Mouse (Mus musculus) MEL-GATA-1-ER (cell line): Measurements from ENCODE around the gene Pqlc3.

Experiments
- DNase-seq: peaks from one replicate; pipeline ENCODE4 v3.0.0-alpha.2; 2012; ENCODE audit warnings: low read depth; ENCODE audit errors: extremely low read depth

Gene Pqlc3

DNA sequence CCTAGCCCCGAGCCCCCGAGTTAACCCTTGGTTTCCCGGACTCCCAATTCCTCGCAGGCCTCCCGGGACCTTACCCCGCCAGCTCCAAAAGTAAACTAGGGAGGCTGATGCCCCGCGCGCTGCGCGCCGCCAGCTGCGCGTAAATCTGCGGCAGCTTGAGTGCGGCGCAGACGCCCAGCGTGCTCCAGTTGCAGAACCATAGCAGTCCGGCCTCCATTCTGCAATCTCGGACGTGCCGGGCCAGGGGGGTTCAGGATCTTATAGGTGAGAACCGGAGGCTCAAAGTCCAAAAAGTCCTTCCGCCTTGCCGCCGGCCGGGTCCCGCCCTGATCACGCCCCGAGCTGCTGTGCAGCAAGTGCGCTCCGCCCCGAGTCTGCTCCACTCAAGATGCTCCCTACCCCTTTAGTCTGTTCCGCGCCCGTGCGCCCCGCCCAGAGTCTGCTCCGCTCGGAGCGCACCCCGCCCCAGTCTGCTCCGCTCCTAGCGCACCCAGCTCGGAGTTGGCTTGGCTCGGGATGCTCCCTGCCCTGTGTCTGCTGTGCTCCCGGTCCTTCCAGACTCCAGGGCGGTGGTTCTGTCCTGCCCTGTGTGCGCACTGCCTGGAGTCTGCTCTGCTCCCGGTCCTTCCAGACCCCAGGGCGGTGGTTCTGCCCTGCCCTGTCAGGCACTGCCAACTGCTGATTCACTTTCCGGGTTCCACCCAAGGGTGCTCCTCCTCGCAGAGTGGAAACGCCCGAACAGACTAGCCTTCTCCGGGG lies at the start of gene Pqlc3:
TSS of gene Pqlc3 (minus strand) at position 670 of the 759 bp plus-strand sequence.
- DNase-seq = peak; percentile 76

DNA sequence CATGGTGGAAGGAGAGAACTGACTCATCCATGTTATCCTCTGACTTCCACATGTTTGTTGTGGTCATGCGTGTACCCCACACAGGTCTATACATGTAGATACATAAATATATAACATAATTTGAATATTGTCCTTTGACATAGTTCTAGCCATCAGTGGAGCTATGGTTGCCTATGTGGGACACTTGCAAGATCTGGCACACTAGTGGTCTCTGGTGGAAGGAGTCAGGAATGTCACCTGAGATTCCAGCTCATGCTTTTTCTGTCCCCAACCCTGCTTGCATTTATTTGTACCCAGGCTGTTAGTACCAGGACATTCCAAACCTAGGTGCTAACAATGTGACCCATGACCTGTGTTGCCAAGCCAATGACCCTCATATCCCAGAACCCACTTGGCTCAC lies 49.6 kb upstream of the Pqlc3 start:
- no peak for DNase-seq

DNA sequence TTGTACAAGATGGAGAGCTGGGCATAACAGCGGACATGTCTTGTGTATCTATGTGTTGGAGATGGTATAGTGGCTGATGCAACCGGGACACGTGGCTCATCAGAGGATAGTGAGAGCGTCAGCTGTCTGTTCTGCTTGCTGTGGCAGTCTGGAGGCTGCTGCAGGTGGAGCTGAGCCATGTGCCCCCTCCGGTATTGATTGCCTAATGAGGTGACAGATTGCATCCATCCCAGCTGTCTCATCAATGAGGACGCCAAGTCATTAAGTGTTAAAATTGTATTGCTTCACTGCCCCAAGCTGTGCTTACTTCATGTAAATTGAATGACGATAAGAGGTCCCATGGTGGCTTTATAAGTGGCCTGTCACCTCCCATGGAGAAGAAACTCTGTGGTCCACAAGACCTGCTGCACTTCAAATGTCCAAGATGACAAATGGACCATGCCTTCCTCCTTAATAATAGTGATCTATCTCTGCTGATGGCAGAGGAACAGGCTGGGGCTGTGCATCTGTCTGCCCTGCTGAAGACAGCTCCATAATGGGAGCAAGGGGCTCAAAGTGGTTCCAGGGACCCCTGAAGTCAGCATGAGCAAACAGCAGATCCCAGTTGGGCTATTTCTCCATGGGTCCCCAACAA lies 48.9 kb upstream of the Pqlc3 start:
- no peak for DNase-seq

DNA sequence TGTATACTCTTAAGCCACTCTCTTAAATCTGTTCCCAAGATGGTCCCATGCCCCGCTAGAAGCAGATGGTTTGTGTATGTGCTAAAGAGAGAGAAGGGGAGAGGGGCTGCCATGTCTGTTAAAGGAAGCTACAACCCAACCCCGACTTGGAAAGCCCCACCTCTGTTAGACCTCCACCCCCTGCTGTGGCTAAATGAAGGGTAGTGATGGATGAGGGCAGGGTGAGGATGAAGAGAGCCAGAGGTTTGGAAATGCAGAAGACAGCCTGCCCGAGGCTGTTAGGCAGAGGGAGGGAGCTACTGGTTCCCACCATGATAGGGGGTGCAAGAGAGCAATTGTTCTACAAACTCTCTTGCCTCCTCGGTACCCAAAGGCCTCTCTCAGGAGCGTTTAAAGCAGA lies 43.1 kb upstream of the Pqlc3 start:
- DNase-seq = no peak

DNA sequence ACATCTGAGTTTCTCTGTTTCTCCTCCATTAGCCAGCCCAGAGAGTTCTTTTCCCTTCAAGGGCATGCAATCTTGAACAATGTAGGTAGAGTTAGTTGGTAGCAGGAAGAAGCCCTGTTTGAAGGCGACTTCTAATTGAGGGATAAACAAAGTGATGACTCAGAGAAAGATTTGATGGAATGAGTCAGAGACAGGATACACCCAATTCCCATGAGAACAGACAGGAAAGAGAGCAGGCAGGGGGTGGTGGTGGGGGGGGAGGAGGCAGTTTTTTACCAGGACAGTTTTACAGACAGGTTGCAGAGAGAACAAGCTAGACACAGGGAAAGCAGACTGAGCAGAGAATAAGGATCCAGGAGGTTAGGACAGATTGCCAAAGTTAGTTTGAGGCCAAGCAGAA lies 40.4 kb upstream of the Pqlc3 start:
- DNase-seq = no peak

DNA sequence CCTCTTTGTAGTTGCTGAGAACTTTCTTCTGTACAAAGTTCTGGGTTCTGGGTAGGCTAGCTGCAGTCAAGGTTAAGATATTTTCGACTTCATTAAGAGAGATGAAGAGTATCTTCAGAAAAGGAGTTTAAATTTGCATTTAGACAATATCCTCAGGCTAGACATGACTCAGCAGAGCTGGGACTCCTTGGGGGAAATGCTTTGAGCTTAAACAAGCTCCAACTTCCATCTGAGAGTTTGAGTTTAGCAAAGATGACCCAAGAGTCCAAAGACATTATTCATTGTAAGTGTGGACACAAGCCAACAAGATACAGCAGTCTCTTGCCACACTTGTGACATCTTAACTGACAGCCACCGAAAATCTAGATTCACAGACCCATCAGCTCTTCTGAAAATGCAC lies 39.2 kb upstream of the Pqlc3 start:
- no peak for DNase-seq

DNA sequence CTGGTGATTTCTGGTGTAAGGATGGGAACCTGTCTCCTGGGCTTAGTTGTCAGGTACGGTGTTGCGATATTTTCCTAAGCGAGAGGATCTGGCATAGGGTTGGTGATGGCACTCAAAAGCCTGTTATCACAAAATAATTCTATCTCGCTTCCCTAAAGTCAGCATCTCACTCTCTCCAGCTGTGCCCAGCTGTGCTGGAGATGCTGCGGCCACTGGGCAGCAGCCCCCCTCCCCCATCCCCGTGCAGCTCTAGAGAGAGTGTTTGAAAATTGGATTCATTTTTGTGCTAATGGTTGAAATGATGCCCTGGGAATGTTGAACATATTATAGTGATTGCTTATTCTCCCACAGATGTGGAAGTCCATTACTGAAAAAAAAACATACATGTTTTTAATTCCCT lies 38.0 kb upstream of the Pqlc3 start:
- no peak for DNase-seq

DNA sequence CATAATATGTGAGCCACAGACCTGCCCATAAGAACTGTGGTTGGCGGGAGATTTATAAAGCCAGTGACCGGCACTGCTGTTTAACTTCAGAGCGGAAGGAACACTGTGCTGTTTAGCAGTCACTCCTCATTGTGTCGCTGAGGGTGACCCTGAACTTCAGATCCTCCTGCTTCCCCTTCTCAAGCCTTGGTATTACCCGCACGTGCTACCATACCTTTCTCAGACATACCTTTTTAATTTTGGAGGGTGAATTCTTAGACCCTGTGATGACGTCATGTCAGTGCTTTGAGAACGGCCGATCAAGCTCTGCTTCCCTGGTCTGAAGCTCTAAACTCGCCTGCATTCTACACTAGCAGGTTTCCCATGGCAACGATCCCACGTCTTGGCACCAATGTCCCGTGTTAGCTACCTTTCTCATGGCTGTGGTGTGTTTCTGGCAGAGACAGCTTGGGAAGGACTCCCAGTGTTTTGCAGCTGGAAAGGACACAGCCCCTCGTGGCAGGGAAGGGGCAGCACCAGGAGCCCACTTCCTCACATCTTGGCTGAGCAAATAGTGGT lies 36.9 kb upstream of the Pqlc3 start:
- DNase-seq = no peak

DNA sequence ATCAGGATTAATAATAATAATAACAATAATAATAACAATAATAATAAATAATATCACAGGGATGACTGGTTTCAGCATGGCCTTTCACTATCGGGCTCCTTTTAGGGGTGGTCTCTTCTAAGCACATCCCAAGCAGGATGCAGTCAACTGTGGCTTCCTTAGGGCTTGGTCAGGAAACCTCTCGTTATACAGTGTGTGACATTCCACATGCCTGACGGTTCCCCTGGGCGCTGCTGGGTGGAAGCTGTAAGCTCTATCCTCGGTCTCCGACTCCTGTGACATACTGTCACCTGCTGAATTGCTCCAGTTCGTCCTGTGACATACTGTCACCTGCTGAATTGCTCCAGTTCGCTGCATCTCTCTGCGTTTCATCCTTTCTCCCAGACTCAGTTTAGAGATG lies 36.3 kb upstream of the Pqlc3 start:
- no peak for DNase-seq

DNA sequence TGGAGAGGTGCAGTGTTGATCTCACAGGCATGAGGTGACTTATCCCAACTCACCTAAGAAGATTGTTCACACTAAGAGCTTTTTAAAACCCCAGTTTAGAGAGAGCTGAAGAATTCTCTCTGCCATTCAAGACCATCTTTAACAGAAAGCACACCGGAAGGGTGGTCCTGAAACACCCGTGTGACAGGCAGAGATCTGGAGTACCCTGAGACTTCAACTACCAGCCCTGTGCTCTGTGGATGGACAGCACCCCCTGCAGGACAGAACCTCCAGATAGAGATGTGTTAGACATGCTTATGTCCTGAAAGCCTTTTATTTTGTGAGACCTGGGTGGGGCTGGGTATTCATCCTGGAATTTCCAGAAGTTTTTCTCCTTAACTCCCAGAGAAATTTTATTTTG lies 34.9 kb upstream of the Pqlc3 start:
- peak; percentile 78 for DNase-seq

DNA sequence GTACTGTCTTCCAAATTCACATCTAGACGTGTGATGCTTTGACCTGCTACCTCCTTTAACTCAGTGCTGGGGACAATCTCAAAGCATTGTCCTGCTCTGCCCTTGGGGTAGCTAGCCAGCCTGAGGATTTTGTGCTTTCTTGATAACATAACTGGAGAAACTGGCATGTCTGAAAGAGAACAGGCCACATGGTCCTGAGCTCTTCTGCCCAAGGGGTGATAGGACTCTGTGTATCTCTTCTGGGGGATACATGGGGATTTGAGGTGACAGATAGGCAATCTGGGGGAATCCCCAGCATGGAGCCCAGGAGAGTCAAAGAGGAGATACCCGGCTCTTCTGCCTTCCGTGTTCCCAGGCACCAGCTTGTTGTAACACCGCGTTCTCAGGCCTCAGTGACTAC lies 34.5 kb upstream of the Pqlc3 start:
- peak; percentile 52 for DNase-seq

DNA sequence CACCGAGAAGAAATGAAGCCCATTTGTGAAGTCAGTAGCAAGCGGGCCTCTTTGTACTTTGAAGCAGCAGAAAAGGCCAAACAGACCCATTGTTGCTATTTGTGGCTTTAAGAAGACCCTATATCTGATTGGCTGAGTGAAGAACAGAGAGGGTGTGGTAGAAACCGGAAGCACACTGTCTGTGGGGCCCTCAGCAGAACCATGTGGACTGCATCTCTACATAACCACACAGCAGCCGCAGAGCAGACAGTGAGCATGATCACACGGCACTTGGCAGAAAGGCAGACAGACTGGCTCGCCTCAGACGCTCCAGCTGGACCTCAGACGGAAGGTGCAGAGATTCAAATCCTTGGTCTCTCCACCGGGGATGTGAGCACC lies 33.2 kb upstream of the Pqlc3 start:
- DNase-seq = peak; percentile 92

DNA sequence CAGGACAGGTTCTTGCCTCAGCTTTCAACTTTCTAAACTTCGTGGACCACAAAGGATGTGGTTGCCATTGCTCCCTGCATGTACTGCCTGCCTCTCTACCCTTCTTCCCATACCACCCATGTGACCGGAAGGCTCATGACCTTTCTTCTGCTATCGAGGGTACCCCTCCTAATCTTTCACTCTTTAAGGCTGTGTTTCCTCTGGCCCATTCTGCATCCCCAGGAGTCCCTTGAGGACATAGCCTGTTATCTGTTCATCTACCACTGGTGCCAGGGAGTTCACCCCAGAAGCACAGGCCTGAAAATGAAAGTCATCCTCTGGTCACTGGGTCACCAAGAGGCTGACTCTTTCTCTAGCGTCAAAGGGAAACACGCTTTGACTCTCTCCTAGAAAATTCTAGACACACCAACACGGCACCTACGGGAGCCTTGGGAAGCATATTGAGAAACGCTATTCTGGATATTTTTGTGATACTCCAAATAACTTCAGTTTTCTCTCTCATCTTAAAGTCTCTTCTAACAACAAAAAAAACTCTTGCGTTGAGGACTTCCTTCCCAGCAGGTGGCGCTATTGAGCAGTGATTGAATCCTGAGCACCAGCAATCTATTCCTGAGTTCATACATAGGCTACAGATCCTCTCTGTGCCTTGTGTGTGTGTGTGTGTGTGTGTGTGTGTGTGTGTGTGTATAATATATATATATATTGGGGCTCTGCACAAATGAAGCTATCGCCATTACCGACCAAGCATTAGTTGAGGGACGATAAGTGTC lies 32.7 kb upstream of the Pqlc3 start:
- peak; percentile 68 for DNase-seq

DNA sequence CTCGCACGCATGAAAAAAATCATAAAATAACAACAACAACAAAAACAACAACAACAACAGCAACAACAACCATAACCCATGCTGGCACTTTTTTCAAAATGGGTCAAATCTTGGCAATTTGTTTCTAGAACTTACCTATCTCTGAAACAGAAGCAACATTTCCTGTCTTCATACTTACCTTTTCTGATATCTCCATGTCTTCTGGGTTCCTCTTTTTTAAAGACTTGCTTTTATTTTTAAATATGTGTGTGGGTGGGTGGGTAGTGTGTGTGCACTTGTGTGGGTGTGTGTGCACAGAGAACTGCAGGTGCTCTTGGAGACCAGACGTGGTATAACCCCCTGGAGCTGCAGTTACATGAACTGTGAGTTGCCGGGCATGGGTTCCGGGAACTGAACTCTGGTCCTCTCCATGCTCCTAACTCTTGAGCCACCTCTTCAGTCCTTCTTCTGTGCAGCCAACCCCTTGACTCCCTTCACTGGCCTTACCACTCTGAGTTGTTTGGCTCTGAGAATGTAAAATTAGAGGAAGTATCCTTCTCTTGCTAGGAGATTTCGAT lies 24.4 kb upstream of the Pqlc3 start:
- no peak for DNase-seq

DNA sequence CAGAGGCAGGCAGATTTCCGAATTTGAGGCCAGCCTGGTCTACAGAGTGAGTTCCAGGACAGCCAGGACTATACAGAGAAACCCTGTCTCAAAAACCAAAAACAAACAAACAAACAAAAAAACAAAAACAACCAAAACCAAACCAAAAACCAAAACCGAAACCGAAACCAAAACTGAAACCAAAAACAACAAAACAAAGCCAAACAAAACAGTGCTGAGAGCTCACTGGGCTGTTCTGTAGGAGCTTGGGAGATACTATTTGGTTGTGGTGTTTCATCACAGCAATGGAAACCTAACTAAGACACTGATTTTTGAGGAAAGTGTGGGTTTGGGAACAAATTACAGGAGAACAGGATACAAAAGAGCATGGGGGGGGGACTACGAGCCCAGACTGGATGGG lies 21.9 kb upstream of the Pqlc3 start:
- no peak for DNase-seq

DNA sequence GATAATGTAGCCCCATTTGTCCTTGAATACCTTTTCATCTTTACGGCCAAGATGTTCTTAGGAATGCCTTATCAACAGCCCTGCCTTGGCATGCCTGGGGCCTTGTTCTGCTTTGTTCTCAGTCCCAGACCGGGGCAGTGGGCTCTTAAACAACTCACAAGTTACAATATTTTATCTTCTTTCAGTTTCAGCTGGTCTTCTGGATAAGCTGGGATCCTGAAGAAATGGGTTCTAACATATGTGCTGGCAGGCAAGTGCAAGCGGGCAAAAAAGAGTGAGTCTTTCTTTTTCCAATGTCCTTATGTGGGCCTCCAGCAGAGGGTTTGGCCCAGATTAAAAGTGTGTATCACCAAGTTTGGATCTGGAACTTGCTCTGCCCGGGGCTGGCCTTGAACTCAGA lies 20.9 kb upstream of the Pqlc3 start:
- peak; percentile 70 for DNase-seq

DNA sequence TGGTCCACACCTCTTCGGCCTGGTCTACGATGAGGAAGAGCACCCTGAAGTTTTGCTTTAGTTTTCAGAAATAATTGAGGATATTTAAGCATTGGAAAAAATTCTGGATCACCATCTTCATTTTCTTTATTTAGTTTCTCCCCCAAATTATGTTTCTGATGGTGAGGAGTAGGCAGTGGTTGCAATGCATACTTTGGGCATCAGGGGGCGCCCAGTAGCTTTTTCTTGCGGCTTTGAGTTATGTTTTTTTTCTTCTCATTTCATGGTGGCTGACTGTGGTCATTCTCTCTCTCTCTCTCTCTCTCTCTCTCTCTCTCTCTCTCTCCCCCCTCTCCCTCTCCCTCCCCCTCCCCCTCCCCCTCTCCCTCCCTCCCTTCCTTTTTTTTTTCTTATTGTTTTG lies 18.3 kb upstream of the Pqlc3 start:
- DNase-seq = no peak

DNA sequence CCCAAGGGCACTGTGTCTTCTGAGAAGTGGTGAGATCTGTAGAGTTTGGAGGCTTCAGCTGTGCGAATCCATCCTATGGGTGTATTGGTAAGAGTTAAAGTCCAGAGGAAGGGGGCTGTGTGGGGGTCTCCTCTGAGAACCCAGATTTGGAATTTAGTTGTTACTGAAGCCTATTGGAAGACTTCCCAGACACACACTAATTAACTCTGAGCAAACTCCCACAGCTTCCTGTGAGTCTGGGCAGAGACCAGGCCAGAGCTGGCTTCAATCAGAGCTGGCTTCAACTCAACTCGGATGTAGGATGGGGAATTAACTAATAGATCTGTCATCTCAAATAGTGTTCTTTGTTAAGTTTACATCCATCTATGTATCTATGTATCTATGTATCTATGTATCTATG lies 15.5 kb upstream of the Pqlc3 start:
- no peak for DNase-seq

DNA sequence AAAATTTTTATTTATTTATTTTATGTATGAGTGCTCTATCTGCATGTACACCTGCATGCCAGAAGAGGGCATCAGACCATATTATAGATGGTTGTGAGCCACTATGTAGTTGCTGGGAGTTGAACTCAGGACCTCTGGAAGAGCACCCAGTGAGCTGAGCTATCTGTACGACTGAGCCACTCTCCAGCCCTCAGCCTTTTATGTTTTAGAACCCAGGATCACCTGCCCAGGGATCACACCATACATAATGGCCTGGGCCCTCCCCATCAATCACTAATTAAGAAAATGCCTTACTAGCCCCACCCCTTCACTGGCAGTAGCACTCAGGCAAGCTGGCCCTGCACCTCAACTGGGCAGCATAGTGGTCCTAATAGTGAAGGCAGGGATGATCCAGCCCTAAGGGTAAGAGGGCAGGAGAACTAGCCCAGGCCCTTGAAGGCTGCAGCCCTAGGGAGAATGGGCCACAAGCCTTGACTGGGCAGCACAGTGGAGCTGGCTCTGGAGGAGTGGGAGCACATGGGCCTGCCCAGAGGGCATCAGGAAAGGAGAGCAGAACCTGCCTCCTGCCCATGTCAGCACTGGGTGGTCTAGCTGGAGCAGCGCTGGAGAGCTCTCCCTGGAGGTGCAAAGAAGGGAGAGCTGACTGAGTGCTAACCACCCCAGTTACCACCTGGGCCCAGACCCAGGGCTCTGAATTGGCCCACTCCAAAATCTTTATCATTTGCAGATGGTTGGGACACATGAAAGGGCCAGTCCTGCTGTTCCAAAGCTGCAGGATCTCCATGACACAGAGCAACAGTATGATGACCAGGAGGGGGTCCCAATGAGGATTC lies 12.1 kb upstream of the Pqlc3 start:
- DNase-seq = no peak

DNA sequence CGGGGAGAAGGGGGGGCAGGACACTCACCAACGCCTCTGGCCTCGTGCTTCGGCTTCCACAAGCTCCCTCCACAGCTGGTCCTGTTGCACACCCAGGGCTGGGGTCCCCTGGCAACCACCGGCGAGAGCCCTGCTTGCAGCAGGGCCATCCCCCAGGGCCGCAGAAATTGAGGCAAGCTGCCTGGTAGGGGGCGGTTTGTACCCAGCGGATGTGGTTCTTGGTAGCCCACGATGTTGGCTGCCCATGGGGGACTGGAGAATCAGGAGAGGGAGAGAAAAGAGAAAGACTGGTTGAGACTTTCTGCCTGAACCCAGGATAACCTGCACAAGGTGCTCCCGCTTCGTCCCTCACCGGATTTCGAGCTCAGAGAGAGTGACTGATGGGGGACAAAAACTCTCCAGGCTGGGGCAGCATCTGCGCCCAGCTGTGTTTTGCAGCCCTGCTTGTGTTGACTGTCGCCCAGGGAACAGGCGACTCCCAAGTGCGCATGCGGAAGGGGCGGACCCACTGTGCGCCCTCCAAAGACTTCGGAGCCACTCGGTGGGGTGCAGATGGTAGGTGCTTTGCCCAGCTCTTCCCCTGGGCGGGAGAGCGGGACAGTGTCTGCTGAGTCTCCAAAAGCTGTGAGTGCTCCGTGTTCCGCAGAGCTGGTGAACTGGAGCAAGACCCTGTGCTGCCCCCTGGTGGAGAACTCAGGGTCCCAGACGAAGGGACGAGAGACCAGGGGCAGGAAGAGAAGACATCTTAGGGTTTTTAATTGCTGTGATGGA lies 11.1 kb upstream of the Pqlc3 start, which contains the start of gene 2410004P03Rik:
TSS of gene 2410004P03Rik (minus strand) at position 628 of the 771 bp plus-strand sequence.
- DNase-seq = no peak
